Mouse (Mus musculus): ENCODE measurements around the gene Utp14b.

Gene Utp14b

DNA sequence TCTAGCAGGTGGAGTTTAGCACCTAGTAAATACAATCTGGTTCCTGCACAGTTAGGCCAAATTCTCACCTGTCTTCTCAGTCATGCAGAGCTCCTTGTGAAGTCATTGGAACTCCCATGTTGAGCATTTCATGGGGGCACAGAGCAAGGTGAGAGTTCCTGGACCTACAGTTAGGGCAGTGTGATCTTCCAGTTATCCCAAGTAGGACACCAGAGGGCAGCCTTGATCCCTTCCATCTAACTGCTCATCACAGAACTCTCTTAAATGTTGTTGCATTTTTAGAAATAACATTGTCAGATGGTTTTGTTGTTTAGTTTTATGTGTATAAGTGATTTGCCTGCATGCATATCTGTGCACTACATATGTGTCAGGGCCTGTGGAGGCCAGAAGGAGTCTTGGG, 29.0 kb downstream of the Utp14b start:
- no peak for DNase-seq (ENCODE audit: low read depth, low spot score)

DNA sequence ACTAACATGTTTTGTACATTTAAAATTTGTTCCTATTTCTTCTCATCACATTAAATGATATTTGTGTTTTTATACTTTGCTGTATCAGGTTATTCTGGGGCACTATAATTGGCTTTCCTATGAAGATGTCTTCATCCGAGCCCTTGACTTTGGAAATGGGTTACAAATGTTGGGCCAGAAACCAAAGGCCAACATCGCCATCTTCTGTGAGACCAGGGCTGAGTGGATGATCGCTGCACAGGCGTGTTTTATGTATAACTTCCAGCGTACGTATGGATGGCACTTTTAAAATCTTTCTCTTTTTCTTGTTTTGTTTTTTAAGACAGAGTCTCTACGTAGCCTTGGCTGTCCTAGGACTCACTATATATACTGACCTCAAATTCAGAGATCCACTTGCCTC, 30.3 kb downstream of the Utp14b start:
- DNase-seq (ENCODE audit: low read depth, low spot score): no peak

DNA sequence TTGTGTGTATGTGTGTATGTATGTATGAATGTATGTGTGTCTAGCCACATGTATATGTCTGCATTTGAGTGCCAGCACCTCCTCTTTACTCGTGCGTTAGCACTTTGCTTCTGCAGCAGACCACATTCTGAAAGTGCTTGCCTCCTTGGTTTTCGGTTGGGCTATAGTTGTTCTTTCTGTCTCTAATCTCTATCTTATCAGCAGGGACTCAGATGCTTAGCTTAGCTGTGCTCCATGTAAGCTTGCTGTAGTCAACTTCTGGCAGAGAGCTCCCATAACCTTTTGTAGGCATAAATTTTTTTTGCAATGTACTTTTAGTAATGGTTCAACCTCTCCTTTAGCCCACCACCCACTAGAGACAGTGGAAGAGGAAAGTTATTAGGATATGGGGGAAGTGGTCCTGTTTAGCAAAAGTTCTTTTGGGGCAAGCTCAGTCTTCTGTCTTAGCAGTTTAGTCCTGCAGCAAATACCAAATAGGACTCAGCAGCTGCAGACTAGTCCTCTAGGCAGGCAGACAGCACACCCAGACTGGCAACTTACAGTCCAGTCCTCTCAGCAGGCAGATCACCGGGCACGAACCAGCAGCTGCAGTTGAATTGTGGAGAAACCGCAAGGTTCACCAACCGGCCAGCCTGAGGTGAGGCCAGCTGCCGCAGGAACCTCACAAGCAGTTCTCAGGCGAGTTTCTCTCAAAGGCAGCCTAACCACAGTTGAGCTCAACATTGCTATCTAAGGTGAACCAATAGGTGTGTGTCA, 36.8 kb downstream of the Utp14b start:
- no peak for DNase-seq (ENCODE audit: low read depth, low spot score)

DNA sequence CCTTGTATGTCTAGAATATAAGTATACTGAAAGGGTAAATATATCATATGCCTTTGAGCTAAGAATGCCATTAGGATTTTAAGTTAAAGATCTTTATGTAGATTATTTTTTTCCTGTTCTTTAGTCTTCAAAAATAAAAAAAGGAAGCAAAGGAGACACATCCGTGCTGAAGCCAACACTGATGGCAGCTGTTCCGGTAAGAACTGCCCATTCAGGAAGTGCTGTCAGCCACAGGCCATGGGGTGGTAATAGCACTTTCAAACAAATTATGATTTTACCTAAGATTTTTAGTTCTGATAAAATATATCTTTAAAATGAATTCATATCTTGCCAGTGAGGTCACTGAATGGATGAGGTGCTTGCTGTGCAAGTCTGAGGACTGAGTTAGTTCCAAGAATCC, 38.5 kb downstream of the Utp14b start:
- no peak for DNase-seq (ENCODE audit: low read depth, low spot score)

GRCm38 (mm10) chr1:78696903-78697302, 39.1 kb downstream of the Utp14b start:
- DNase-seq (ENCODE audit: low read depth, low spot score): no peak

GRCm38 (mm10) chr1:78698138-78698537, 40.3 kb downstream of the Utp14b start:
- DNase-seq (ENCODE audit: low read depth, low spot score): no peak

DNA sequence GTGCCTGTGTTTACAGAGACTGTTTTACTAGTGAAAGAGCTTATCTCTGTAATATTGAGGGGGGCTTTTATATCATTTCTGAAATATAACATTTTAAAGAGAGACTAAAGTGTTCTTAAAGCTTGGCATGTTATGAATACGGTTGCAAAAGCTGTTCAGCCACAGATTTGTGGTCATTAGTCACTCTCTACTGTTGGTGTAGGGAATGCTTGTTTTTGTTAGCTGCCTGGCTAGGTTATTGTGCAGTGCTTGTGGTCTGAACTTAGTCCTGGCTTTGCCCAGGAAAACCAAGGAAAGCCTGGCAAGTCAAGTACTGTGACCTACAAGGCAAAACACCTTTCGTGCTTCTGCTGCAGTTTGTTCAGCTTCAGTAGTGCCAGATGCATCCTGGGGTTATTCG, 43.9 kb downstream of the Utp14b start:
- no peak for DNase-seq (ENCODE audit: low read depth, low spot score)

- DNase-seq (ENCODE audit: low read depth, low spot score): no peak
Observed at GRCm38 (mm10) chr1:78702282-78702963, 44.6 kb downstream of the Utp14b start.

DNA sequence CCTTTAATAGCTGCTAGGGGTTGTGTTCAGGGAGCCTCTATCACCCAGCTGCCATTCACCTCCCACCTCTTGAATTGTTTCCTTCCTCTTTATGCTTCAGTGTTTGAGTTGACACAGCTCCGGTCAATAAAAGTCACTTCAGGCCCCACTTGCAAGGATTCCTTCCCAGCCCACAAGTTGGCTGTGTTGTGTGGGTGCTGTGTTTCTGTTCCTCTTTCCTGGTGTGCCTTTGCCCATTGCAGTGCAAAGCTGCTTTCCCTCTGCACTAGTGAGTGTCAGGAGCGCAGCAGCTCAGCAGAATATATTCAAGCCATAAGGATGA, 45.1 kb downstream of the Utp14b start:
- DNase-seq (ENCODE audit: low read depth, low spot score): no peak

DNA sequence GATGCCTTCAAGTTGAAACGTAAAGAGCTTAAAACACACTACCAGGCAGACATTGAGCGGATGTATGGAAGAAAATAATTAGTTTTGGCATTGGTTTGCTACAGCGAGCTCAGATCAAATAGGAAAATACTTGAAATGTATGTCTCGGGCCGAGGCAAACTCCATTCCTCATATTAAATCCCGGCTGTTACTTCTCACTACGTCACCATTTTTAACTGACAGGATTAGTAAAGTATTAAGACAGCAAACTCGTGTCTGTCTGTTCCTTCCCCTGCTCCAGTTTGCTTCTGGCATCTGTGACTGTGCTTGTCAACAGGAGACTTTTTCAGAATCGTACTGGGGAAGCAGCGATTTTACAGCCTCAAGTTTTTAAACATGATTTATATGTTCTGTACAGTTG, 48.5 kb downstream of the Utp14b start:
- DNase-seq (ENCODE audit: low read depth, low spot score): no peak

DNA sequence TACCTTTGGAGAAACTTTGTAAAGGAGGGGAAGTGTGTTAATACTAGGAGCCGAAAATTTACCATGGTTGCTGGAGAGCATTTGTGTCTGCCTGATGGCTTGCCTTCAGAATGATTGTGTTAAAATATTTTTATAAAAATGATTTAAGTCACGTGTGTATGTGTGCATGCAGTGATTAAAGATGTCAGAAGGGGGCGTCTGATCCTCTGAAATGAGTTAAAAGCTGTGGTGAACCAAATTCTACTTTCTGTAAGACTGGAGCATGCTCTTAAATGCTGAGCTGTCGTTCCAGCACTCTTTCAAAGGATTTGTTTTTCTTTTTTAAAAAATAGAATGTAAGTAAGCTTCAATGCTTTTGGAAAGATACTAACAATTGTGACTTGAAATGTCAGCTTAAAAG, 49.4 kb downstream of the Utp14b start:
- DNase-seq (ENCODE audit: low read depth, low spot score): no peak

- no peak for DNase-seq (ENCODE audit: low read depth, low spot score)
Observed at GRCm38 (mm10) chr1:78710026-78710425, 52.2 kb downstream of the Utp14b start.

DNA sequence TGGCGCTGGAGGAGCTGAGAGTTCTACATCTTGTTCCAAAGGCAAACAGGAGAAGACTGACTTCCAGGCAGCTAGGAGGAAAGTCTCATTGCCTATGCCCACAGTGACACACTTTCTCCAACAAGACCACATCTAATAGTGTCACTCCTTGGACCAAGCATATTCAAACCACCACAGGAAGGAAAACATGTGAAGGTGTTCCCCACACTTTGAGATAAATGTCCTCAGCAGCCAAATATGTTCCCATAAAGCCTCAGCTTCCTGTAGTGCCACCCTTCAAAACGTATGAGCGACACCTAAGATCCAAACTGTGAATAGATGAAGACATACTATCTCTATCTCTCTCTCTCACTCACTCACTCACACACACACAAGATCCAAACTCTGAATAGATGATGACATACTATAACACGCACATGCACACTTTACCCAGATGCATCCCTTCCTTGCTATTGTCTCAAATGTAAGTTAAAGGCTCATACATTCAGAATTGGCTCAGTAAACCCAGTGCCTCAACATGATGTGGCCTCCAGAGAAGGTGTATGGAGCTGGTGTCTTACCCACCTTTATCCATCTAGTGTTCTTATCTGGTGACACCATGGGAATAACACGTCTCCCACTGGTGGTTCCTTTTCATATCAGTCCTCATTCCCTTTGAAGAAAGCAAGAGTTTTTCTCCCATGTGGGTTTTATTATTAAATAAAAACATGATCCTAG, 52.9 kb downstream of the Utp14b start:
- no peak for DNase-seq (ENCODE audit: low read depth, low spot score)
